Mouse (Mus musculus) embryonic fibroblast, embryonic 13.5 days (primary cell): ENCODE measurements around the gene H2-M10.4.

Experiments used
- CTCF ChIP-seq: IDR thresholded peaks from 2 replicates; pipeline ENCODE4 v1.5.1; 2011; ENCODE audit warnings: mild to moderate bottlenecking, control low read depth, low read length, moderate library complexity, borderline replicate concordance; ENCODE audit not compliant: insufficient read depth
- POLR2A ChIP-seq: IDR thresholded peaks from 2 replicates; pipeline ENCODE4 v1.6.1; 2011; ENCODE audit warnings: low read depth, mild to moderate bottlenecking, control low read depth, low read length, moderate library complexity

DNA sequence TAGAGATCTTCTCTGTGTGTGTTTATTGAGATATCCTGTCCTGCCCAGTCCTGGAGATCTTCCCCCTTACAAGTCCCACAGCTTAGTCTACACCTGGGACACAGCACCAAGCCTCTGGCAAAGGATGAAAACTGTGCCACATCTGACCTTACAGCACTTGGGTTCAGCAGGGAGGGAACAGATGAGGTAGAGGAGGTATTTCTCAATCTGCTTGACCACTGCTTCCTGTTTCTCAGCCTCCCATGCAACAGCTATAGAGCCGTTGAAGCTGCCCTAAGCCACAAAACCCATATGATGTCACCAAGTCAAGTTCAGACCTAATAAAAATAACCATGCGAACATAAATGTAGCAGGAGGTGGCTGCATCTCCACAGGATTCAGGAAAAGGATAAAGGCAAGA lies 30.7 kb downstream of the H2-M10.4 start:
- TF ChIP-seq CTCF (no peak), POLR2A (no peak)
